Mouse (Mus musculus) testis, adult 2 months (tissue): ENCODE results near the gene Upb1. TPM values are rescaled to one million over a fixed set of nuclear protein-coding genes. Genes with fewer than 3 reads are reported as not detected.
"Not testable (repeated sequence)": the region's sequence is repeated elsewhere in the genome, so short reads cannot be mapped to it uniquely, and the experiment has no call there.

ENCODE experiments used
- H3K27ac ChIP-seq: fragments of 200-500 bp; 2 replicates; pipeline ENCODE4 v1.5.1; 2012; ENCODE audit warnings: low read depth, low read length; ENCODE audit not compliant: control insufficient read depth, insufficient read depth
- H3K27me3 ChIP-seq: fragments of 200-500 bp; 2 replicates; pipeline ENCODE4 v1.6.1; 2012; ENCODE audit warnings: mild to moderate bottlenecking, low read length, moderate library complexity; ENCODE audit not compliant: control insufficient read depth, insufficient read depth
- H3K36me3 ChIP-seq: fragments of 200-500 bp; 2 replicates; pipeline ENCODE4 v1.6.1; 2012; ENCODE audit warnings: mild to moderate bottlenecking, low read length; ENCODE audit not compliant: control insufficient read depth, insufficient read depth
- H3K4me1 ChIP-seq: fragments of 200-500 bp; 2 replicates; pipeline ENCODE4 v1.6.1; 2012; ENCODE audit warnings: low read length; ENCODE audit not compliant: control insufficient read depth, insufficient read depth
- H3K4me3 ChIP-seq: fragments of 200-500 bp; 2 replicates; pipeline ENCODE4 v1.5.1; 2012; ENCODE audit warnings: low read depth, mild to moderate bottlenecking, low read length, moderate library complexity, mixed read lengths; ENCODE audit not compliant: control insufficient read depth
- CTCF ChIP-seq: fragments of 200-500 bp; IDR thresholded peaks from 2 replicates; pipeline ENCODE4 v1.5.1; 2012; ENCODE audit warnings: low read depth, mild to moderate bottlenecking, inconsistent platforms, low read length, moderate library complexity; ENCODE audit not compliant: control insufficient read depth, insufficient read depth, insufficient replicate concordance
- POLR2A ChIP-seq: fragments of 200-500 bp; IDR thresholded peaks from 2 replicates; pipeline ENCODE4 v1.6.1; 2012; ENCODE audit warnings: low read depth, mild to moderate bottlenecking, inconsistent platforms, low read length, moderate library complexity; ENCODE audit not compliant: control insufficient read depth
- polyA plus RNA-seq: library from polyadenylated mRNA; depleted of rRNA; stranded (reverse); fragments of >200 nt; gene quantifications from 2 replicates; pipeline ENCODE4 v1.2.3, GENCODE M21; 2012; rRNA removed

Upb1 gene
- polyA plus RNA-seq, result 0.13 and 0.20 TPM in 2 replicates

GRCm38 (mm10) chr10:75400958-75401357 is at the start of gene Upb1:
Gene Upb1 (plus strand): TSS chr10:75401115.
- no peaks in the 10 kb centered on the region for H3K36me3 ChIP-seq
- no peak within 1 kb of the TSS for H3K27ac ChIP-seq
- no peaks in the 10 kb centered on the region for H3K4me1 ChIP-seq
- no peaks in the 10 kb centered on the region for H3K27me3 ChIP-seq
- H3K4me3 ChIP-seq, result no peak within 1 kb of the TSS
- TF ChIP-seq POLR2A (no peak), CTCF (no peak)

- Histone ChIP-seq H3K4me3 (no peak overlapping the region), H3K4me1 (no peaks in the 10 kb centered on the region), H3K36me3 (no peaks in the 10 kb centered on the region), H3K27ac (no peak overlapping the region), H3K27me3 (no peaks in the 10 kb centered on the region)
- TF ChIP-seq CTCF (no peak), POLR2A (no peak)
Observed at GRCm38 (mm10) chr10:75352541-75352940, 48.4 kb upstream of the Upb1 start.

- not testable (repeated sequence) for H3K27ac ChIP-seq, H3K27me3 ChIP-seq, H3K4me1 ChIP-seq, H3K36me3 ChIP-seq, H3K4me3 ChIP-seq
Observed at GRCm38 (mm10) chr10:75353838-75354241, 47.1 kb upstream of the Upb1 start.

- H3K4me3 ChIP-seq, result no peak overlapping the region
- H3K36me3 ChIP-seq, result no peaks in the 10 kb centered on the region
Observed at GRCm38 (mm10) chr10:75355341-75355740, 45.6 kb upstream of the Upb1 start.

GRCm38 (mm10) chr10:75364214-75364690 is 36.7 kb upstream of the Upb1 start:
- not testable (repeated sequence) for H3K4me1 ChIP-seq, H3K36me3 ChIP-seq, H3K4me3 ChIP-seq, H3K27ac ChIP-seq, H3K27me3 ChIP-seq

More at GRCm38 (mm10) chr10:75355341-75355740, 45.6 kb upstream of the Upb1 start:
- no peak for TF ChIP-seq CTCF
- no peak for TF ChIP-seq POLR2A
- Histone ChIP-seq H3K27ac (no peak overlapping the region), H3K27me3 (no peaks in the 10 kb centered on the region), H3K4me1 (no peaks in the 10 kb centered on the region)

GRCm38 (mm10) chr10:75364796-75365195 is 36.1 kb upstream of the Upb1 start:
- Histone ChIP-seq H3K27me3 (no peaks in the 10 kb centered on the region), H3K27ac (0 out of 2 replicates have a peak overlapping the region, but pooled peaks have one; percentile 5), H3K4me3 (peak overlapping the region; percentile 90; the same call in 1 of the 2 replicates), H3K4me1 (peaks cover 2% of the 10 kb centered on the region; the same call in 1 of the 2 replicates), H3K36me3 (no peaks in the 10 kb centered on the region)
- TF ChIP-seq POLR2A (no peak), CTCF (no peak)

GRCm38 (mm10) chr10:75365231-75365633 is 35.7 kb upstream of the Upb1 start:
- peaks cover 2% of the 10 kb centered on the region; the same call in 1 of the 2 replicates for H3K4me1 ChIP-seq
- H3K27me3 ChIP-seq, result no peaks in the 10 kb centered on the region
- TF ChIP-seq POLR2A (peak; percentile 66), CTCF (no peak)
- H3K4me3 ChIP-seq, result peak overlapping the region; percentile 90
- peak overlapping the region; percentile 66; the same call in 1 of the 2 replicates for H3K27ac ChIP-seq
- no peaks in the 10 kb centered on the region for H3K36me3 ChIP-seq

GRCm38 (mm10) chr10:75373655-75374351 is 27.1 kb upstream of the Upb1 start:
- not testable (repeated sequence) for H3K27me3 ChIP-seq, H3K4me1 ChIP-seq, H3K27ac ChIP-seq, H3K4me3 ChIP-seq, H3K36me3 ChIP-seq
